Mouse (Mus musculus) cerebellum, postnatal 10 days (tissue): ENCODE measurements around the gene Stx1a.
A peak's percentile ranks its signal among the peaks of the same experiment; 100 is the strongest.

Source experiments
- DNase-seq, 2 experiments: peaks; one replicate each; pipeline ENCODE4 v3.0.0; 2021; ENCODE audit warnings: mixed read lengths in 2 of 2

The Stx1a gene

GRCm38 (mm10) chr5:135023344-135024173, at the start of gene Stx1a:
Stx1a (plus strand) TSS chr5:135023482.
- peak; percentile 84 to 94 for DNase-seq

DNA sequence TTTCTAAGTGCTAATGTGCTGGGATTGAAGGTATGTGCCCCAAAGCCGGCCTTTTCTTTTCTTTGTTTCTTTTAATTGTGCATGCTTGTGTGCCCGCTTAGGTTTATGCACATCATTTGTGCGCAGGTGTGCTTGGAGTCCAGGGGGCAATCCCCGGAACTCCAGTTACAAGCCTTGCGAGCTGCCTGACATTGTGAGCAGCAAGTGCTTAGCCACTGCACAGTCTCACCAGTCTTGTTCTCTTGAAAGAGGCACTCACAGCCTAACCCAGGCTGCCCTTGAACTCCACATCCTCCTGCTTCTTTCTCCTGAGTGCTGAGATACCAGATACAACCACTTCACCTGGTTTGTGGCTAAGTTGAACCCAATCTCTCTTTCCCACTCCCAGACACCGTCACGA, 49.8 kb upstream of the Stx1a start:
- DNase-seq, result no peak

GRCm38 (mm10) chr5:134974294-134974693, 49.0 kb upstream of the Stx1a start:
- DNase-seq, result no peak

DNA sequence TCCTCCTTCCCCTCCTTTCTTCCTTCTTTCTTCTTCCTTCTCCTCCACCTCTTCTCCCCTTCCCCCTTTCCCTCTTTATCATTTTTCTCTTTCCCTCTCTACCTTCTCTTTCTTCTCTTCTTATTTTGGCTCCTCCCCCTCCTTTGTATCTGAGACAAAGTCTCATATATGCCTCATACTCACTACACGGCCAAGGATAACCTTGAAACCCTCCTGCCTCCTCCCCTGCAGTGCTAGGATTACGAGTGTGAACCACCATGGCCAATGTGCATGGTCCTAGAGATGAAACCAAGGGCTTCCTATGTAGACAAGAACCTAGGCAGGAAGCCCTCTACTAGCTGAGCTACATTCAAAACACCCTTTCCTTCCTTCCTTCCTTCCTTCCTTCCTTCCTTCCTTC, 48.4 kb upstream of the Stx1a start:
- DNase-seq, result no peak

DNA sequence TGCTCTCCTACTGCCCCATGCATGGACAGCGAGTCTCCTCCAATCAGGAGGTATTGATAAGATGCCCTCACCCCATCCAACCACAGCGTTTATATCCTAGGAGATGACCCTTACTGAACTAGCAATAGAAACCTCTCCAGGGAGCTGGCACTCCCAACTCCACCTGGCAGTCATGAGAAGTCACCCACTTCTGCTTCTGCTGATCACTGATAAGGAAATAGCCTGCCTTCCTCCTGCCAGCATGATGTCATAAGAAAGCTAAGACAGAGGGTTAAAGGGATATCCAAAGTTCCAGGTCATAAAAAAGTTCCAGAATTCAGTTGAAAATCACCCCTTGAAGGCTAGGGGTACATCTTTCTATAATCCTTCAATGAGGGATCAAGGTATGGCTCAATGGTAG, 47.1 kb upstream of the Stx1a start:
- DNase-seq, result no peak

DNA sequence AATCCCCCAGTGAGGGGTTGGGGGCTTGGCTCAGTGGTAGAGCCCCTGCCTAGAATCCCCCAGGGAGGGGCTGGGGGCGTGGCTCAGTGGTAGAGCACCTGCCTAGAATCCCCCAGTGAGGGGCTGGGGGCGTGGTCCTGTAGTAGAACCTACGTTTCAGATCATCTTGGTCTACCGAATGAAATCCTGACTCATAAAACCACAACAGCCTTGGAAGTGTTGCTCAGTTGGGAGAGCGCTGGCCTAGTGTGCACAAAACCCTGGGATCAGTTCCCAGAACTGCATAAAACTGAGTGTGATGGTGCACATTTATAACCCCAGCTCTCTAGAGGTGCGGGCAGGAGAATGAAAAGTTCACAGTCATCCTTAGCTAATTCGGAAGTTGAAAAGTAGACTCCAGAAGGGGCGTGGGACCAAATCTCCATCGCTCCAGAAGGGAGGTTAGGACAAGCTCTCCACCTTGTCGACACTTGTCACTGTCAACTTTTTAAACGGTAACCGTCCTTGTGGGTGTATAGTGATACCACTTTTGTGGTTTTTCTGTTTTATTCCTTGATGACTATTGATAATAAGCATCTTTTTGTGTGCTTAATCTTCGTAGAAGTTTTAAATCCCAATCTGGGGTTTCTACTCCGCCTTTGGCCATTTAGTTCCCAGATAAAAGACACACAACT, 46.6 kb upstream of the Stx1a start:
- DNase-seq, result no peak

DNA sequence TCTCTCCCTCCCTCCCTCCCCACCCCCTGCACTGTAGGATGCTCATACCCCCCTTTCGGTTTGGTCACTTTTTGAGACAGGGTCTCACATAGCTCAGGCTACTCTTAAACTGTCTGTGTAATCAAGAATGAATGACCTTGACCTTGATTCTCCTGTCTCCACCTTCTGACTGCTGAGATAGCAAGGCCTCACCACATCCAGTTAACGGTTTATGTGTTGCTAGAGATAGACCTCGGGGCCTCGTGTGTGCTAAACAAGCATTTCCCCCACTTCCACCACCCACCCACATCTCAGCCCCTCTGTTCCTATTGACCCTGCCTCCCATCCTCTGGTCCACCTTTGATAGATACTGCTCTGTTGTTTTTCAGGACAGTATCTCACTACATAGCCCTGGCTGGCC, 45.4 kb upstream of the Stx1a start:
- no peak for DNase-seq

DNA sequence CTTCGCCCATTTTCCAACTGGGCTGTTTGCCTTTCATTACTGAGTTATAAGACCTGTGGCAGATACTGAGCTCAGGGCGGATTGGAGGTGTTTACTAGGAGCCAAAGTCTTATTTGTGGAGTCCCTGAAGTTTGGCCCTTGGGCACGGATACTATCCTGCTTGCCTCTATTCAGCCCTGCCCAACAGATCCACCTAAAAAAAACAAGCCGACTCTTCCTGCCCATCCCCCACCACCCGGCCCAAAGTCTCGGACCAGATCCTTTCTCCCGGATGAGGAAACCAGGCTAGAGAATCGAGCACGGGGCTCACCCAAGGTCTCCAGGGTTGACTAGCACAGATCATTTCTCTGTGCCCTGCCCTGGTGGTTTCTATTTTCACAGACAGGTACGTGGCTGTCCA, 42.1 kb upstream of the Stx1a start:
- no peak for DNase-seq

- no peak for DNase-seq
Observed at GRCm38 (mm10) chr5:134983111-134983510, 40.2 kb upstream of the Stx1a start.

- DNase-seq, result peak in 1 of 2 experiments; percentile 22
Observed at GRCm38 (mm10) chr5:134983771-134984170, 39.5 kb upstream of the Stx1a start.

DNA sequence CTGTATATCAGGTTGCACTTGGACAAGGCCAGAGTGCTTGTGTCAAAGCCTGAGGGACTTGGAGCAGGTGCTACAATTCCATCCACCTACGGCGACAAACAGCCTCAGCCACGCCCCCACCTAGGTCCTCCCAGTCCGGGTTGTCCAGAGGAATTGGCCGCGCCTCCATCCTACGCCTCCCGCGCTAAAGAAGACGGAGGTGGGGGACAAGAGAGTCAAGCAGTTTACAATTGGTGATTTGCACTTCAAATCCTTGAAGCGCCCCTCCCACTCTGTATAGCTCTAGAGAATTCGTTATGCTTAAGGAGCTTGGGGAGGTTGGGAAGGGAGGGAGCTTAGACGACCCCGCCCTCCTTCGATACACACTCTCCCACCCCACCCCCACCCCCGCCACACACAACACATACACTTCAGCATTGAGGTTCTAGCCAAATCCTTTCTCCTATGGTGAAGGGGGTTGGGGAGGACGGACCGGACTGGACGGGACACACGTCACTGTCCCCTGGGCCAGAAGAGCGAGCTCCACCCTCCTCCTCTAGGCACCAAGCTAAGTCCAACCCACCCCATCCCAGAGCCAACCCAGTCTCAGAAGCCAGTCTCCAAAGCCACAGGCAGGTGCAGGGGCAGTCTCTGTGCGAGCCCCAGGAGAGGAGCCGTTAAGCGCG, 37.5 kb upstream of the Stx1a start, which contains the start of gene Cldn3:
Gene Cldn3 (plus strand): TSS at position 582 of the 665 bp plus-strand sequence.
- peak; percentile 79 to 83 for DNase-seq

- peak; percentile 80 to 81 for DNase-seq
Observed at GRCm38 (mm10) chr5:134986298-134987268, 36.7 kb upstream of the Stx1a start.

DNA sequence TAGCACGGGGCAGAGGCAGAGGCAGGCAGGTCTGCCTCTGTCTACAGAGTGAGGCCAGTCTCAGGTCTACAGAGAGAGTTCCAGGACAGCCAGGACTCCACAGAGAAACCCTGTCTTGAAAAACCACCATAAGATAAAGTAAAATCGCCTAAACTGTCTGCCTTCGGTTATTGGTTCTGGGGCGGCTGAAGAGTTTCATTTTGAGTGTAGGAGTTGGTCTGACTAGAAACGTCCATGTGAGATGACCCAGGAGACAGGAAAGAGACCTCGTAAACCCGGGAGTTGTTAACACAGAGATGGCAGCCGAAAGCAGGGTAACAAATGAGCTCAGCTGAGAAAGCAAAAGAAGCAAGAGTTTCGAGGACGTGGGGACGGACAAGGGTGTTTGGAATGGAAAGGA, 34.1 kb upstream of the Stx1a start:
- DNase-seq, result no peak

DNA sequence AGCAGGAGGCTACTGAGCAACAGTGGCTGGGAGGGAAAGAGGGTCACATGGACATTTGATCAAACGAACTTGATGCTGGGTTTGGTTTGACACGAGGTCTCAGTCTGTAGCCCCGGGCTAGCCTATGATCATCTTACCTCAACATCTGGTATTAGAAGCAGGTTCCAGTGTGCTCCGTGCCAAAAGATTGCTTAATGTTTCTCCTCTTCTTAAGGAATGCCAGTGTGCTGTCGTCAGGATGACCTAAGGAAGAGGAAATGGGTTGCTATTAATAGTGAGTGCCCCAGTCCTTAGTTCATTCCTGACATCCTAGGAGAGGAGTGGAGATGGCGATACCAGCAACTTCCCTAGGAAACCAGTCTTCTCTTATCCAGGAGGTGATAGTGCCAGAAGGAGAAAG, 33.5 kb upstream of the Stx1a start:
- no peak for DNase-seq

- peak in 1 of 2 experiments; percentile 39 for DNase-seq
Observed at GRCm38 (mm10) chr5:134992566-134992965, 30.7 kb upstream of the Stx1a start.

- DNase-seq, result peak; percentile 54 to 62
Observed at GRCm38 (mm10) chr5:134998359-134998758, 24.9 kb upstream of the Stx1a start.

GRCm38 (mm10) chr5:134999797-135000196, 23.5 kb upstream of the Stx1a start:
- DNase-seq, result no peak

DNA sequence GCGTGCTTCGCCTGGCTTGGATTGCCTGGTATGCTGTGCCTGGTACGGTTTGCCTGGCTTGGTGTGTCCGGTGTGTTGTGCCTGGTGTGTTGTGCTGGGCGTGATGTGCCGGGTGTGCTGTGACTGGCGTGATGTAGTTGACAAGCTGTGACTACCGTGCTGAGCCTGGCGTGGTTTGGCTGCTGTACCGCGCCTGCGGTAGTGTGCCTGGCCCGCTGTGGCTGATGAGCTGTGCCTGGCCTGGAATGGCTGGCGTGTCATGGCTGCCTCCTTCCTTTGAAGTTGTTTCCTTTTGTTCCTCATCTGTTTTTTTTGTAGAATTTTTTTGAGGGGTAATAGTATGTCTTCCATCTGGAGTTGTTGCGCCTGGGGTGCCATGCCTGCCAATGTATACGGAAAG, 22.5 kb upstream of the Stx1a start:
- peak; percentile 34 to 37 for DNase-seq

- DNase-seq, result peak; percentile 83
Observed at GRCm38 (mm10) chr5:135001309-135001708, 22.0 kb upstream of the Stx1a start.

DNA sequence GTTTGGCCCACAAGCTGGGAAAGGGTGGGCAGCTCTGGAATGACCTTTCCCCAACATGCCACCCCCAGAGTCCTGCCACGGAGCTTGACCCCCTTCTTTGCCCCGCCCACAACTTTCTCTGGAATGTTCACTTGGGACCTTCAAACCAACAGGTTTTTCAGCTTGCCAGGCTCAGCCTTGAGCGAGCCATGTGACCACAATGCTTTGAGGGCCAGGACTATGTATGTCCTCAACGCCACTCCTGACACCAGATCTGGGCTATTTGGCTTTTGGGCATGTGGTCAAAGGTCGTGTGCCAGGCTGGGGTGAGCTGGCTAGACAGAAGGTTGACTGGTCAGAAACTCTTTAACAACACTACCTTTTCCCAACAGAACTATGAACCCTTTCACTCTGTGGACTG, 21.1 kb upstream of the Stx1a start:
- no peak for DNase-seq

DNA sequence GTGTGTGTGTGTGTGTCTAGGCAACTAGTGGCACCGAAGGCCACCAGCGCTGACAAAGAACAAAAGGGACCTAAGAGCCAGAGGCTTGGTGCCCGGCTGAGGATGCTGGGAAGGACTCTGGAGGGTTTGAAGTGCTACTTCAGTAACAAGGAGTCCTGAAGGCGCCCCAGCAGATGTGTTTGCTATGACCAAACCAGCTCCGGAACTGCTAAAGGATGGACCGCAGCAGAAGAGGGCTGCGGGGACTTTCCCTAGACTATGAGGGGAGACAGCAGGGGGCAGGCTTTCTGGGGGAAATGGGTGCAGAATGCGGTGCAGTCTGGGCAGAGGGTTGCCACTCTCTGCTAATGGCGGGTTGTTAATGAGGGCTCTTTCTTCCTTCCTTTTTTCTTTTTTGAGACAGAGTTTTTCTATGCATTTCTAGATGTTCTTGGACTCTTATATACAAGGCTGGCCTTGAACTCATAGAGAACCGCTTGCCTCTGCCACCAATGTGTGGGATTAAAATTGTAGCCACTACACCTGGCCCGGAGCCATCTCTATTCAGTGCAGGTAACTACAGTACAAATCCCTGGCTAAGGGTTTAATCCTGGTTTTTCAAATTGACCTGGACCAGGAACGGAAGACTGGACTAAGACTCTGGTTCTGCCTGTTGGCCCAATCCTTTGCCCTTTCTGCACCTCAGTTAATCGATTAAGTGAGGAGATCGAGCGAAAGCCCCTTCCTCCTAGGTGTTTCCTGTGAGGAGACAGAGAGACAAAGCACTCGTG, 15.3 kb upstream of the Stx1a start:
- peak; percentile 69 to 79 for DNase-seq
